Mouse (Mus musculus): ENCODE results near the gene Ubd.

DNA sequence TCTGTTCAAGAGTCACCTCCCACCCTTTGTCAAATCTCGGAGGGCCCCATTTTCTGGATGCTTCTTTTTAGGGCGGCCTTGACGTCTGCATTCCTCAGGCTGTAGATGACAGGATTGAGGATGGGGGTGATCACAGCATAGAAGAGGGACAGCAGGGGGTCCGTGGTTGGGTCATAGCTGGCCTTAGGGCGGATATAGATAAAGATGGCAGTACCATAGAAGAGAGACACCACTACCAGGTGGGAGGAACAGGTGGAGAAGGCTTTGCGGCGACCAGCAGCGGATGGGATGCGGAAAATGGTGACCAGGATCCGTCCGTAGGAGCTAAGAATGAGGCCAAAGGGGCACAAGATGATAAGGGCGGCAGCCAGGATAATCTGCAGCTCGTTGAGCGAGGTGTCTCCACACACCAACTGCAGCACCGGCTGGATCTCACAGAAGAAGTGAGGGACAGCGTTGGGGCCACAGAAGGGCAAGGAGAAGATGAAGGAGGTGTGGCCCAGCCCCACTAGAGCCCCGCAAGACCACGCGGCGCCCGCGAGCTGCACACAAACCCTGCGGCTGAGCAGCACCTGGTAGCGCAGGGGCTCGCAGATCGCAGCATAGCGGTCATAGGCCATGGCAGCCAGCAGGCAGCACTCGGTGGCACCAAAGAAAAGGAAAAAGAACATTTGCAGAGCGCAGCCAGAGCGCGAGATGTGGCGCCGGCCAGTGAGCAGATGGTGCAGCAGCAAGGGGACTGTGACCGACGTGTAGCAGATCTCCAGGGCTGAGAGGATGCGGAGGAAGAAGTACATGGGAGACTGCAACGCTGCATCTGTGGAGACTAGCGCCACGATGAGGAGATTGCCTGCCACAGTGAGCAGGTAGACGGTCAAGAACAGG, 17.4 kb downstream of the Ubd start:
- no peak for TF ChIP-seq CTCF (IDR thresholded peaks at IDR 0.05; ENCODE audit: borderline replicate concordance, control insufficient read depth, extremely low read depth, insufficient read depth, low read length, poor library complexity)
- no peak for TF ChIP-seq POLR2A (IDR thresholded peaks at IDR 0.05; ENCODE audit: control insufficient read depth, extremely low read depth, insufficient read depth, low read length, poor library complexity)

Measured in thymus, adult 2 months (tissue).